Mouse (Mus musculus) stomach, embryonic 14.5 days (tissue): ENCODE data around the gene Bud23. TPM values are rescaled to one million over a fixed set of nuclear protein-coding genes. Genes with fewer than 3 reads are reported as not detected.
A peak's percentile ranks its signal among the peaks of the same experiment; 100 is the strongest.

Experiments
- ATAC-seq: fragments of 200-750 bp; cut with Nextera tagmentation; 2 replicates; pipeline ENCODE4 v1.8.0; 2017; ENCODE audit warnings: low read depth, moderate TSS enrichment; ENCODE audit not compliant: insufficient number of reproducible peaks, insufficient read depth, low FRiP score
- H3K27ac ChIP-seq: fragments of 300-500 bp; sonication (generic); 2 replicates; pipeline ENCODE4 v1.5.1; 2014; ENCODE audit warnings: mild to moderate bottlenecking, low read length, moderate library complexity, mixed read lengths
- H3K27me3 ChIP-seq: fragments of 300-500 bp; sonication (generic); 2 replicates; pipeline ENCODE4 v1.6.1; 2014; ENCODE audit warnings: low read length, control low read depth, mixed read lengths; ENCODE audit not compliant: control insufficient read depth, insufficient read depth
- H3K36me3 ChIP-seq: fragments of 300-500 bp; sonication (generic); 2 replicates; pipeline ENCODE4 v1.6.1; 2014; ENCODE audit warnings: mild to moderate bottlenecking, control low read depth, low read length, moderate library complexity, mixed read lengths; ENCODE audit not compliant: control insufficient read depth, insufficient read depth
- H3K4me1 ChIP-seq: fragments of 300-500 bp; sonication (generic); 2 replicates; pipeline ENCODE4 v1.6.1; 2014; ENCODE audit warnings: low read length, control low read depth, mixed read lengths; ENCODE audit not compliant: control insufficient read depth, insufficient read depth
- H3K4me2 ChIP-seq: fragments of 300-500 bp; sonication (generic); replicated peaks from 2 replicates; pipeline ENCODE4 v1.6.1; 2014; ENCODE audit warnings: low read depth, low read length, control low read depth
- H3K4me3 ChIP-seq: fragments of 300-500 bp; sonication (generic); 2 replicates; pipeline ENCODE4 v1.5.1; 2014; ENCODE audit warnings: low read depth, low read length, control low read depth
- H3K9ac ChIP-seq: fragments of 300-500 bp; sonication (generic); replicated peaks from 2 replicates; pipeline ENCODE4 v1.6.1; 2014; ENCODE audit warnings: low read depth, mild to moderate bottlenecking, control low read depth, low read length, moderate library complexity, mixed read lengths
- H3K9me3 ChIP-seq: fragments of 300-500 bp; sonication (generic); 2 replicates; pipeline ENCODE4 v1.6.1; 2016; ENCODE audit warnings: low read depth, low read length, control low read depth; ENCODE audit not compliant: control insufficient read depth
- WGBS: fragments of 180-500 bp; shearing (Covaris S2); extraction: QIAGEN DNeasy Blood & Tissue Kit; methylation state at CpG from one replicate; pipeline ENCODE4 v1.1.7; 2014; 5-methylcytosine and 5-hydroxymethylcytosine counted together
- polyA plus RNA-seq: library from polyadenylated mRNA; unstranded; fragments of >200 nt; fragmentation: Nextera tagmentation; extraction: Ambion mirVana; gene quantifications from 2 replicates; pipeline ENCODE4 v1.2.1, GENCODE M21; 2014

Gene Bud23
- polyA plus RNA-seq, 1 experiment from 2014 or later: 95.2 TPM

- 47% methylated on average over 1 of the region's 1 CpGs for WGBS
- no peak for ATAC-seq
- Histone ChIP-seq H3K27me3 (0 out of 2 replicates have a peak, but pooled peaks cover 2% of the 10 kb centered on the region), H3K4me2 (no peak overlapping the region), H3K9ac (no peak overlapping the region), H3K36me3 (no peaks in the 10 kb centered on the region), H3K27ac (no peak overlapping the region), H3K4me3 (no peak overlapping the region), H3K9me3 (no peaks in the 10 kb centered on the region), H3K4me1 (no peaks in the 10 kb centered on the region)
Measured at GRCm38 (mm10) chr5:135100981-135101380, 36.2 kb upstream of the Bud23 start.

- 3% methylated on average over 37 of the region's 39 CpGs for WGBS
- H3K4me1 ChIP-seq: 0 out of 2 replicates have a peak, but pooled peaks cover 4% of the 10 kb centered on the region
- H3K9me3 ChIP-seq: no peaks in the 10 kb centered on the region
- H3K4me2 ChIP-seq: peak within 1 kb of the TSS; percentile 22; the same call in 1 of the 2 replicates
- no peaks in the 10 kb centered on the region for H3K36me3 ChIP-seq
- peaks cover 22% of the 10 kb centered on the region for H3K27me3 ChIP-seq
- H3K27ac ChIP-seq: no peak within 1 kb of the TSS
- no peak within 1 kb of the TSS for H3K9ac ChIP-seq
- ATAC-seq: no peak
- peak within 1 kb of the TSS; percentile 17; the same call in 1 of the 2 replicates for H3K4me3 ChIP-seq
Measured at GRCm38 (mm10) chr5:135089653-135090052, 24.9 kb upstream of the Bud23 start, which contains the start of gene Mlxipl. Mlxipl (plus strand) TSS chr5:135089890.

GRCm38 (mm10) chr5:135086871-135087270 is 22.1 kb upstream of the Bud23 start:
- no peak overlapping the region for H3K4me2 ChIP-seq
- no peak for ATAC-seq
- 0 out of 2 replicates have a peak, but pooled peaks cover 4% of the 10 kb centered on the region for H3K4me1 ChIP-seq
- no peak overlapping the region for H3K4me3 ChIP-seq
- 59% methylated on average over 4 of the region's 4 CpGs for WGBS
- H3K9ac ChIP-seq: no peak overlapping the region
- no peaks in the 10 kb centered on the region for H3K9me3 ChIP-seq
- no peaks in the 10 kb centered on the region for H3K36me3 ChIP-seq
- H3K27ac ChIP-seq: no peak overlapping the region
- H3K27me3 ChIP-seq: peaks cover 22% of the 10 kb centered on the region

- Histone ChIP-seq H3K9me3 (no peaks in the 10 kb centered on the region), H3K36me3 (no peaks in the 10 kb centered on the region), H3K4me2 (no peak overlapping the region), H3K4me3 (no peak overlapping the region), H3K4me1 (0 out of 2 replicates have a peak, but pooled peaks cover 7% of the 10 kb centered on the region), H3K27ac (no peak overlapping the region), H3K9ac (no peak overlapping the region), H3K27me3 (no peaks in the 10 kb centered on the region)
- ATAC-seq: no peak
- WGBS: 86% methylated on average over 5 of the region's 5 CpGs
Measured at GRCm38 (mm10) chr5:135080539-135080938, 15.8 kb upstream of the Bud23 start.

- no peak overlapping the region for H3K27ac ChIP-seq
- ATAC-seq: no peak
- H3K36me3 ChIP-seq: peaks cover 3% of the 10 kb centered on the region; the same call in 1 of the 2 replicates
- H3K4me3 ChIP-seq: no peak overlapping the region
- H3K27me3 ChIP-seq: no peaks in the 10 kb centered on the region
- H3K4me2 ChIP-seq: no peak overlapping the region
- H3K9me3 ChIP-seq: no peaks in the 10 kb centered on the region
- 0 out of 2 replicates have a peak, but pooled peaks cover 7% of the 10 kb centered on the region for H3K4me1 ChIP-seq
- H3K9ac ChIP-seq: no peak overlapping the region
- 89% methylated on average over 2 of the region's 2 CpGs for WGBS
Measured at GRCm38 (mm10) chr5:135079578-135079977, 14.8 kb upstream of the Bud23 start.

GRCm38 (mm10) chr5:135078482-135078810 is 13.7 kb upstream of the Bud23 start:
- no peak; the same call in 1 of the 2 replicates for ATAC-seq
- Histone ChIP-seq H3K27ac (no peak overlapping the region), H3K9me3 (no peaks in the 10 kb centered on the region), H3K27me3 (no peaks in the 10 kb centered on the region), H3K9ac (0 out of 2 replicates have a peak overlapping the region, but pooled peaks have one; percentile 87), H3K36me3 (peaks cover 4% of the 10 kb centered on the region; the same call in 1 of the 2 replicates), H3K4me1 (peaks cover 11% of the 10 kb centered on the region), H3K4me3 (peak overlapping the region; percentile 90), H3K4me2 (peak overlapping the region; percentile 68)
- under 1% methylated on average over 11 of the region's 11 CpGs for WGBS

GRCm38 (mm10) chr5:135077564-135078481 is 13.1 kb upstream of the Bud23 start, which contains the start of gene Vps37d:
Vps37d (minus strand) TSS chr5:135078266.
- H3K4me3 ChIP-seq: peak within 1 kb of the TSS; percentile 90
- H3K4me1 ChIP-seq: peaks cover 13% of the 10 kb centered on the region
- peak within 1 kb of the TSS; percentile 68 for H3K4me2 ChIP-seq
- ATAC-seq: peak; percentile 76
- H3K9me3 ChIP-seq: no peaks in the 10 kb centered on the region
- H3K27me3 ChIP-seq: no peaks in the 10 kb centered on the region
- peak within 1 kb of the TSS; percentile 64 for H3K27ac ChIP-seq
- peak within 1 kb of the TSS; percentile 87 for H3K9ac ChIP-seq
- WGBS: under 1% methylated on average over 77 of the region's 83 CpGs
- H3K36me3 ChIP-seq: peaks cover 4% of the 10 kb centered on the region; the same call in 1 of the 2 replicates

GRCm38 (mm10) chr5:135076931-135077505 is 12.3 kb upstream of the Bud23 start:
- peak overlapping the region; percentile 68 for H3K4me2 ChIP-seq
- 16% methylated on average over 14 of the region's 14 CpGs for WGBS
- peak; percentile 51; the same call in 1 of the 2 replicates for ATAC-seq

More at GRCm38 (mm10) chr5:135076931-135077505, 12.3 kb upstream of the Bud23 start:
- Histone ChIP-seq H3K27me3 (no peaks in the 10 kb centered on the region), H3K36me3 (peaks cover 10% of the 10 kb centered on the region; the same call in 1 of the 2 replicates), H3K27ac (peak overlapping the region; percentile 64; the same call in 1 of the 2 replicates), H3K9me3 (no peaks in the 10 kb centered on the region), H3K4me3 (peak overlapping the region; percentile 90), H3K4me1 (peaks cover 13% of the 10 kb centered on the region), H3K9ac (peak overlapping the region; percentile 87)
